Mouse (Mus musculus): ENCODE measurements at regions not wholly inside any gene's neighbourhood (a gene's known extent, or its start where the extent isn't known, plus 50 kb on each side); places are given as distances from the start of the nearest gene placed in this dataset.

GRCm38 (mm10) chr11:26826194-26826593, 232.4 kb upstream of the Vrk2 start:
- H3K27me3 ChIP-seq (ENCODE audit: insufficient read depth, low read length): no peaks in the 10 kb centered on the region
- no peak overlapping the region for H3K4me2 ChIP-seq (replicated peaks; ENCODE audit: low read depth, low read length)
- no peak overlapping the region for H3K4me3 ChIP-seq (ENCODE audit: low read length)
- no peak overlapping the region for H3K9ac ChIP-seq (replicated peaks; ENCODE audit: low read length)
- H3K27ac ChIP-seq (ENCODE audit: low read length): no peak overlapping the region
- 74% methylated on average over 3 of the region's 3 CpGs for WGBS
- ATAC-seq (ENCODE audit: low FRiP score, low TSS enrichment): no peak
- no peaks in the 10 kb centered on the region for H3K36me3 ChIP-seq (ENCODE audit: insufficient read depth, low read length)
- H3K9me3 ChIP-seq (ENCODE audit: low read length): no peaks in the 10 kb centered on the region
- H3K4me1 ChIP-seq (ENCODE audit: insufficient read depth, low read length): no peaks in the 10 kb centered on the region

GRCm38 (mm10) chr11:26824080-26824727, 230.4 kb upstream of the Vrk2 start:
- H3K9ac ChIP-seq (replicated peaks; ENCODE audit: low read length): no peak overlapping the region

GRCm38 (mm10) chr11:26821091-26821490, 227.3 kb upstream of the Vrk2 start:
- Histone ChIP-seq H3K27ac (ENCODE audit: low read length) (no peak overlapping the region), H3K27me3 (ENCODE audit: insufficient read depth, low read length) (no peaks in the 10 kb centered on the region), H3K4me3 (ENCODE audit: low read length) (no peak overlapping the region), H3K9me3 (ENCODE audit: low read length) (no peaks in the 10 kb centered on the region), H3K4me2 (replicated peaks; ENCODE audit: low read depth, low read length) (no peak overlapping the region), H3K4me1 (ENCODE audit: insufficient read depth, low read length) (no peaks in the 10 kb centered on the region), H3K9ac (replicated peaks; ENCODE audit: low read length) (no peak overlapping the region), H3K36me3 (ENCODE audit: insufficient read depth, low read length) (no peaks in the 10 kb centered on the region)
- ATAC-seq (ENCODE audit: low FRiP score, low TSS enrichment): no peak
- whole genome bisulfite sequencing: 51% methylated on average over 1 of the region's 1 CpGs

More at GRCm38 (mm10) chr11:26824080-26824727, 230.4 kb upstream of the Vrk2 start:
- Histone ChIP-seq H3K27ac (ENCODE audit: low read length) (no peak overlapping the region), H3K36me3 (ENCODE audit: insufficient read depth, low read length) (no peaks in the 10 kb centered on the region), H3K4me3 (ENCODE audit: low read length) (no peak overlapping the region), H3K9me3 (ENCODE audit: low read length) (no peaks in the 10 kb centered on the region), H3K4me2 (replicated peaks; ENCODE audit: low read depth, low read length) (no peak overlapping the region), H3K4me1 (ENCODE audit: insufficient read depth, low read length) (no peaks in the 10 kb centered on the region), H3K27me3 (ENCODE audit: insufficient read depth, low read length) (no peaks in the 10 kb centered on the region)
- WGBS: 79% methylated on average over 8 of the region's 8 CpGs
- no peak for ATAC-seq (ENCODE audit: low FRiP score, low TSS enrichment)

GRCm38 (mm10) chr11:26817316-26817715, 223.5 kb upstream of the Vrk2 start:
- H3K4me3 ChIP-seq (ENCODE audit: low read length): no peak overlapping the region
- no peaks in the 10 kb centered on the region for H3K4me1 ChIP-seq (ENCODE audit: insufficient read depth, low read length)
- ATAC-seq (ENCODE audit: low FRiP score, low TSS enrichment): no peak
- H3K27ac ChIP-seq (ENCODE audit: low read length): no peak overlapping the region
- no peaks in the 10 kb centered on the region for H3K36me3 ChIP-seq (ENCODE audit: insufficient read depth, low read length)
- H3K9ac ChIP-seq (replicated peaks; ENCODE audit: low read length): no peak overlapping the region
- H3K4me2 ChIP-seq (replicated peaks; ENCODE audit: low read depth, low read length): no peak overlapping the region
- no peaks in the 10 kb centered on the region for H3K27me3 ChIP-seq (ENCODE audit: insufficient read depth, low read length)
- H3K9me3 ChIP-seq (ENCODE audit: low read length): no peaks in the 10 kb centered on the region

GRCm38 (mm10) chr11:26815104-26815503, 221.3 kb upstream of the Vrk2 start:
- ATAC-seq (ENCODE audit: low FRiP score, low TSS enrichment): no peak
- Histone ChIP-seq H3K4me1 (ENCODE audit: insufficient read depth, low read length) (no peaks in the 10 kb centered on the region), H3K9ac (replicated peaks; ENCODE audit: low read length) (no peak overlapping the region), H3K4me3 (ENCODE audit: low read length) (no peak overlapping the region), H3K27me3 (ENCODE audit: insufficient read depth, low read length) (no peaks in the 10 kb centered on the region), H3K27ac (ENCODE audit: low read length) (no peak overlapping the region), H3K9me3 (ENCODE audit: low read length) (no peaks in the 10 kb centered on the region), H3K4me2 (replicated peaks; ENCODE audit: low read depth, low read length) (no peak overlapping the region), H3K36me3 (ENCODE audit: insufficient read depth, low read length) (no peaks in the 10 kb centered on the region)
- 84% methylated on average over 8 of the region's 8 CpGs for WGBS

GRCm38 (mm10) chr11:26814601-26815000, 220.8 kb upstream of the Vrk2 start:
- 87% methylated on average over 3 of the region's 3 CpGs for WGBS
- ATAC-seq (ENCODE audit: low FRiP score, low TSS enrichment): no peak
- no peak overlapping the region for H3K9ac ChIP-seq (replicated peaks; ENCODE audit: low read length)
- H3K9me3 ChIP-seq (ENCODE audit: low read length): no peaks in the 10 kb centered on the region
- H3K4me1 ChIP-seq (ENCODE audit: insufficient read depth, low read length): no peaks in the 10 kb centered on the region
- no peak overlapping the region for H3K27ac ChIP-seq (ENCODE audit: low read length)
- no peak overlapping the region for H3K4me3 ChIP-seq (ENCODE audit: low read length)
- no peak overlapping the region for H3K4me2 ChIP-seq (replicated peaks; ENCODE audit: low read depth, low read length)
- no peaks in the 10 kb centered on the region for H3K36me3 ChIP-seq (ENCODE audit: insufficient read depth, low read length)
- H3K27me3 ChIP-seq (ENCODE audit: insufficient read depth, low read length): no peaks in the 10 kb centered on the region

- WGBS: 76% methylated on average over 2 of the region's 2 CpGs
- H3K27ac ChIP-seq (ENCODE audit: low read length): no peak overlapping the region
- ATAC-seq (ENCODE audit: low FRiP score, low TSS enrichment): no peak
- no peak overlapping the region for H3K9ac ChIP-seq (replicated peaks; ENCODE audit: low read length)
- H3K9me3 ChIP-seq (ENCODE audit: low read length): no peaks in the 10 kb centered on the region
- H3K4me1 ChIP-seq (ENCODE audit: insufficient read depth, low read length): no peaks in the 10 kb centered on the region
- H3K27me3 ChIP-seq (ENCODE audit: insufficient read depth, low read length): no peaks in the 10 kb centered on the region
- no peaks in the 10 kb centered on the region for H3K36me3 ChIP-seq (ENCODE audit: insufficient read depth, low read length)
- no peak overlapping the region for H3K4me2 ChIP-seq (replicated peaks; ENCODE audit: low read depth, low read length)
- H3K4me3 ChIP-seq (ENCODE audit: low read length): no peak overlapping the region
Observed at GRCm38 (mm10) chr11:26802249-26802941, 208.6 kb upstream of the Vrk2 start.

- Histone ChIP-seq H3K4me1 (ENCODE audit: insufficient read depth, low read length) (no peaks in the 10 kb centered on the region), H3K9ac (replicated peaks; ENCODE audit: low read length) (no peak overlapping the region), H3K27me3 (ENCODE audit: insufficient read depth, low read length) (no peaks in the 10 kb centered on the region), H3K4me3 (ENCODE audit: low read length) (no peak overlapping the region), H3K4me2 (replicated peaks; ENCODE audit: low read depth, low read length) (no peak overlapping the region), H3K27ac (ENCODE audit: low read length) (no peak overlapping the region), H3K9me3 (ENCODE audit: low read length) (no peaks in the 10 kb centered on the region), H3K36me3 (ENCODE audit: insufficient read depth, low read length) (no peaks in the 10 kb centered on the region)
- no peak for ATAC-seq (ENCODE audit: low FRiP score, low TSS enrichment)
- 88% methylated on average over 2 of the region's 2 CpGs for WGBS
Observed at GRCm38 (mm10) chr11:26800296-26800695, 206.5 kb upstream of the Vrk2 start.

GRCm38 (mm10) chr11:26794629-26794966, 200.8 kb upstream of the Vrk2 start:
- ATAC-seq (ENCODE audit: low FRiP score, low TSS enrichment): no peak
- Histone ChIP-seq H3K27ac (ENCODE audit: low read length) (no peak overlapping the region), H3K27me3 (ENCODE audit: insufficient read depth, low read length) (no peaks in the 10 kb centered on the region), H3K9me3 (ENCODE audit: low read length) (no peaks in the 10 kb centered on the region), H3K9ac (replicated peaks; ENCODE audit: low read length) (no peak overlapping the region), H3K4me2 (replicated peaks; ENCODE audit: low read depth, low read length) (no peak overlapping the region), H3K4me1 (ENCODE audit: insufficient read depth, low read length) (no peaks in the 10 kb centered on the region), H3K4me3 (ENCODE audit: low read length) (no peak overlapping the region), H3K36me3 (ENCODE audit: insufficient read depth, low read length) (no peaks in the 10 kb centered on the region)
- 72% methylated on average over 3 of the region's 3 CpGs for WGBS

- no peaks in the 10 kb centered on the region for H3K4me1 ChIP-seq (ENCODE audit: insufficient read depth, low read length)
- H3K4me2 ChIP-seq (replicated peaks; ENCODE audit: low read depth, low read length): no peak overlapping the region
- no peak overlapping the region for H3K27ac ChIP-seq (ENCODE audit: low read length)
- H3K36me3 ChIP-seq (ENCODE audit: insufficient read depth, low read length): no peaks in the 10 kb centered on the region
- WGBS: 76% methylated on average over 3 of the region's 3 CpGs
- no peak for ATAC-seq (ENCODE audit: low FRiP score, low TSS enrichment)
- no peak overlapping the region for H3K9ac ChIP-seq (replicated peaks; ENCODE audit: low read length)
- no peaks in the 10 kb centered on the region for H3K27me3 ChIP-seq (ENCODE audit: insufficient read depth, low read length)
- no peaks in the 10 kb centered on the region for H3K9me3 ChIP-seq (ENCODE audit: low read length)
- H3K4me3 ChIP-seq (ENCODE audit: low read length): no peak overlapping the region
Observed at GRCm38 (mm10) chr11:26793928-26794628, 200.3 kb upstream of the Vrk2 start.

Measured in kidney, embryonic 16.5 days (tissue).